Mouse (Mus musculus) adrenal gland, postnatal 25 days (tissue): ENCODE measurements at regions not wholly inside any gene's neighbourhood (a gene's known extent, or its start where the extent isn't known, plus 50 kb on each side); places are given as distances from the start of the nearest gene placed in this dataset.

Source experiments
- DNase-seq: peaks from one replicate; pipeline ENCODE4 v3.0.0; 2021; ENCODE audit warnings: mixed read lengths

GRCm38 (mm10) chr6:93623541-93623940 lies 660.2 kb downstream of the Magi1 start:
- no peak for DNase-seq

- DNase-seq, result no peak
These were observed 666.8 kb downstream of the Magi1 start for GRCm38 (mm10) chr6:93616926-93617325.

GRCm38 (mm10) chr6:93600376-93600775 lies 657.1 kb upstream of the Adamts9 start:
- DNase-seq, result no peak

- DNase-seq, result no peak
These were observed 656.1 kb upstream of the Adamts9 start for GRCm38 (mm10) chr6:93599371-93599770.

GRCm38 (mm10) chr6:93589935-93590334 lies 646.6 kb upstream of the Adamts9 start:
- DNase-seq, result no peak

- no peak for DNase-seq
These were observed 643.6 kb upstream of the Adamts9 start for GRCm38 (mm10) chr6:93586871-93587270.

GRCm38 (mm10) chr6:93581141-93581540 lies 637.8 kb upstream of the Adamts9 start:
- DNase-seq, result no peak

GRCm38 (mm10) chr6:93580716-93581115 lies 637.4 kb upstream of the Adamts9 start:
- DNase-seq, result no peak

GRCm38 (mm10) chr6:93575249-93575648 lies 632.0 kb upstream of the Adamts9 start:
- no peak for DNase-seq

- DNase-seq, result peak; percentile 6
These were observed 630.7 kb upstream of the Adamts9 start for GRCm38 (mm10) chr6:93573679-93574635.

GRCm38 (mm10) chr6:93569866-93570265 lies 626.6 kb upstream of the Adamts9 start:
- no peak for DNase-seq

- no peak for DNase-seq
These were observed 625.9 kb upstream of the Adamts9 start for GRCm38 (mm10) chr6:93569211-93569610.

GRCm38 (mm10) chr6:93566661-93567060 lies 623.4 kb upstream of the Adamts9 start:
- no peak for DNase-seq

- no peak for DNase-seq
These were observed 605.0 kb upstream of the Adamts9 start for GRCm38 (mm10) chr6:93548311-93548710.

GRCm38 (mm10) chr6:93544246-93544645 lies 601.0 kb upstream of the Adamts9 start:
- no peak for DNase-seq

- DNase-seq, result no peak
These were observed 600.2 kb upstream of the Adamts9 start for GRCm38 (mm10) chr6:93543354-93544129.

GRCm38 (mm10) chr6:93539583-93539982 lies 596.3 kb upstream of the Adamts9 start:
- DNase-seq, result no peak

- DNase-seq, result no peak
These were observed 595.9 kb upstream of the Adamts9 start for GRCm38 (mm10) chr6:93539171-93539570.

- DNase-seq, result no peak
These were observed 594.7 kb upstream of the Adamts9 start for GRCm38 (mm10) chr6:93537971-93538370.

- DNase-seq, result no peak
These were observed 593.8 kb upstream of the Adamts9 start for GRCm38 (mm10) chr6:93537126-93537525.

GRCm38 (mm10) chr6:93513818-93514217 lies 570.5 kb upstream of the Adamts9 start:
- DNase-seq, result no peak

- no peak for DNase-seq
These were observed 566.6 kb upstream of the Adamts9 start for GRCm38 (mm10) chr6:93509857-93510256.

- no peak for DNase-seq
These were observed 554.5 kb upstream of the Adamts9 start for GRCm38 (mm10) chr6:93497824-93498223.
